Mouse (Mus musculus): ENCODE measurements around the gene Rai14.

- TF ChIP-seq CTCF (IDR thresholded peaks at IDR 0.05; ENCODE audit: low read depth): no peak
- TF ChIP-seq EP300 (IDR thresholded peaks at IDR 0.05; ENCODE audit: low read depth): no peak
Measured at GRCm38 (mm10) chr15:10621194-10621593, 93.2 kb downstream of the Rai14 start.
